Mouse (Mus musculus): ENCODE results near the gene Grap2.

Gene Grap2

DNA sequence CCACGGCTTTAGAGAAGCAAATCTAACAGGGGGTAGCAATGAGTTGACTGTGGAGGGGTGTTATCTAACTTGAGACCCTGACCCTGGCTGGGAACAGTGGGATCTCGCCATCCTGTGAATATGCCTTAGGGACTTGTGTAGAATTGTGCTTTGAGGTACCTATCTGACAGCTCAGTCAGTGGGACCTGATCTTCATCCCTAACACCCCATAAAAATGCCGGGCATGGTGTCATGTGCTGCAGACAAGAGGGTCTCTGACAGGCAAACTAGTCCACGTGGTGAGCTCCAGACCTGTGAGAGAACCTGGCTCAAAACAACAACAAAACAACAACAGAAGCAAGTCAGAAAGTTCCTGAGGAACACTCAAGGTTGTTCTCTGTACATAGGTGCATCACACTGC, 27.4 kb downstream of the Grap2 start:
- no peak for DNase-seq (ENCODE audit: low read depth, low spot score)

GRCm38 (mm10) chr15:80601456-80601855, 29.1 kb downstream of the Grap2 start:
- no peak for DNase-seq (ENCODE audit: low read depth, low spot score)

GRCm38 (mm10) chr15:80602487-80602886, 30.1 kb downstream of the Grap2 start:
- no peak for DNase-seq (ENCODE audit: low read depth, low spot score)

- DNase-seq (ENCODE audit: low read depth, low spot score) = no peak
Observed at GRCm38 (mm10) chr15:80604026-80604425, 31.6 kb downstream of the Grap2 start.

DNA sequence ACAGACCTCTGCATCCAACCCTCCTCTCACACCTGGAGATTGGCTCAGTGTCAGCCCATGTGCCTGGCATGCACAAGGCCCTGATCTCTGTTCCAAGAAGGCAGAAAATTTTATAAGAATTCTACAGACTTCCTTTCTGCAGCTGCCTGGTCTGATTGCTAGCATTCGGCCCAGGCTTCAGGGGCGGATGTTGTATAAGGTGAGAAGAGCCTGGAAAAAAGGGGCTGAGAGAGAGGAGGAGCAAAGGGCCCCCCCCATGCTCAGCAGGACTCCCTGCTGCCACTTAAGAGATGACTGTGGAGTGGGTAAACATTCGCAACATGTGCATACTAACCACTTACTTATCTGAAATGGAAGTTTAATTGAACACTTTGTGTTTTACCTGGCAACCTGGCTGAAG, 35.6 kb downstream of the Grap2 start:
- no peak for DNase-seq (ENCODE audit: low read depth, low spot score)

GRCm38 (mm10) chr15:80610335-80610734, 37.9 kb downstream of the Grap2 start:
- DNase-seq (ENCODE audit: low read depth, low spot score) = no peak

- DNase-seq (ENCODE audit: low read depth, low spot score) = no peak
Observed at GRCm38 (mm10) chr15:80611478-80611877, 39.1 kb downstream of the Grap2 start.

GRCm38 (mm10) chr15:80613904-80614303, 41.5 kb downstream of the Grap2 start:
- no peak for DNase-seq (ENCODE audit: low read depth, low spot score)

- peak; percentile 64 for DNase-seq (ENCODE audit: low read depth, low spot score)
Observed at GRCm38 (mm10) chr15:80614500-80615289, 42.3 kb downstream of the Grap2 start.

DNA sequence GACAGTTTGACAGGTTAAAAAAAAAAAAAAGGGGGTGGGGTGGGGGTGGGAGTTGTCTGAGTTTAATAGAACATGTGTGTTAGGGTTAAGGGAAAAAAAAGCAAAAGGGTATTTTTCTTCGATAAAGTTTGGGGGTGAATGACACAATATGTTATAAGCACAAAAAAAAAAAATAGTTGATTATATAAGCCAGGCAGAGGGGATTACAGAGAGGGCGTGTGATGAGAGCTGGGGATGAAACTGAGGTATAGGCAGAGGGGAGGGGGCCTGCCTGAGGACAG, 42.8 kb downstream of the Grap2 start:
- DNase-seq (ENCODE audit: low read depth, low spot score) = no peak

- DNase-seq (ENCODE audit: low read depth, low spot score) = no peak
Observed at GRCm38 (mm10) chr15:80615636-80616383, 43.4 kb downstream of the Grap2 start.

- DNase-seq (ENCODE audit: low read depth, low spot score) = no peak
Observed at GRCm38 (mm10) chr15:80617839-80618238, 45.4 kb downstream of the Grap2 start.

- no peak for DNase-seq (ENCODE audit: low read depth, low spot score)
Observed at GRCm38 (mm10) chr15:80619166-80619565, 46.8 kb downstream of the Grap2 start.

DNA sequence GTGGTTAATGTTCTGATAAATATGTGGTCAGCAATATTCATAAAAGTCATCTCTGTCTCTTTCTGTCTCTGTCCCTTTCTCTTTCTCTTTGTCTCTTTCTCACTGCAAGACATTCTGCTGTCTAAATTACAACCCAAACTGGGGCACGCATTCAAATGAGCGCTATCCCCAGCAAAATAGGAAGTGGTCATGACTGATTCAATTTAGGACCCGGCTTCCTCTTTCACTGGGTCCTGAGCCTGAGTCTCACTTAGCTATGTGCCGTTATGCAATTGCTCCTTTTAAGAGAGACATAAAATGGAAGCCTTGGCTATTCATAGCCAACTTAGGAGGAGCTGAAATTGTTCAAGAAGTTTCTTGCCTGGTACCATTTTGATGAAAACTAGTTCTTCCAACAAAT, 47.4 kb downstream of the Grap2 start:
- no peak for DNase-seq (ENCODE audit: low read depth, low spot score)

- DNase-seq (ENCODE audit: low read depth, low spot score) = no peak
Observed at GRCm38 (mm10) chr15:80620371-80620770, 48.0 kb downstream of the Grap2 start.

GRCm38 (mm10) chr15:80623171-80623837, 50.9 kb downstream of the Grap2 start:
- no peak for DNase-seq (ENCODE audit: low read depth, low spot score)

GRCm38 (mm10) chr15:80626472-80626871, 54.1 kb downstream of the Grap2 start:
- no peak for DNase-seq (ENCODE audit: low read depth, low spot score)

DNA sequence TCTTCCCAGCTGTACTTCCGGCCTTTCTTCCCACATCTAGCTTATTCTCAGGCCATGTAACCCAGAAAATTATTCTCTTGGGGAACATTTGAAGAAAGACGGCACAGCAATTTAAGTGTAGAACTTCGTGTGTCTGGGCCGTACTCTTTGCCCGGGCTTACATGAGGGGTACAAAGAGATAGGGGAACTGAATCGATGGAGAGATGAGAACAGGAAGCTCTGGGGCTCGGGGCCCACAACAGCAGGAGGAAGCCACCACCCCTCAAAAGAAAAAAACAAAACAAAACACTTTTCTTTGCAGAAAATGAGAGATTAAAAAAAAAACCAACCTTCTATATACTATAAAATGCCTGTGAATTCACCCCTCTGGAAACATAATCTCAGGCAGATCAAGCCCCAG, 57.8 kb downstream of the Grap2 start:
- DNase-seq (ENCODE audit: low read depth, low spot score) = no peak

GRCm38 (mm10) chr15:80630711-80631110, 58.3 kb downstream of the Grap2 start:
- DNase-seq (ENCODE audit: low read depth, low spot score) = no peak

- no peak for DNase-seq (ENCODE audit: low read depth, low spot score)
Observed at GRCm38 (mm10) chr15:80631311-80631710, 58.9 kb downstream of the Grap2 start.

DNA sequence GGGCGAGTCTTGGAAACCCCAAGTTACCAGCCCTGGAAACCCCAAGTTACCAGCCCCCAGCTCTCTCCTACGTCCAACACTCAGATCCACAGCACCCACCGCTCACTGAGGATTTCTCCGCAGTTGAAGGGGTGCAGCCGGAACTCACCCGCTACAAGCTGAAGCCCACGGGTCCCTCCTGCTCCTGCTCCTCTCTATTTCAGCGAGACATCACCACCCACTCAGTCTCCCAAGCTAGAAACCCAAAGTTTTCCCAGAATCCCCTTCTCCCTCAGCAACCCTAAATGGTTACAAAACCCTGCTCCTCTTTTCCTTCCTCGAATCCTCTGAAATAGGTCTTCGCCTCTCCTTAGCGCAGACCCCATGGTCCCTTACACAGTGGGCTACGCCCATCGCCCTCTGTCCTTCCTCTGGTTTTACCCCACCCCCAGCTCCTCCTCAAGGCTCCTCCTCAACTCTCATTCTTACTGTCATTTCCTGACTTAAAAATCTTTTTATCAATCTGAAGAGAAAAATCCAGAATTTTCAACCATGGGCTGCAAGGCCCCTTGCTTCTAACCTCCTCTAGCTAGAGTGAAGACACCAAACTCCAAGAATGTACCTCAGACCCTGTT, 60.0 kb downstream of the Grap2 start:
- DNase-seq (ENCODE audit: low read depth, low spot score) = peak; percentile 89
